8 mouse cellular contexts compared by ENCODE assay signal in the genomic region with DNA sequence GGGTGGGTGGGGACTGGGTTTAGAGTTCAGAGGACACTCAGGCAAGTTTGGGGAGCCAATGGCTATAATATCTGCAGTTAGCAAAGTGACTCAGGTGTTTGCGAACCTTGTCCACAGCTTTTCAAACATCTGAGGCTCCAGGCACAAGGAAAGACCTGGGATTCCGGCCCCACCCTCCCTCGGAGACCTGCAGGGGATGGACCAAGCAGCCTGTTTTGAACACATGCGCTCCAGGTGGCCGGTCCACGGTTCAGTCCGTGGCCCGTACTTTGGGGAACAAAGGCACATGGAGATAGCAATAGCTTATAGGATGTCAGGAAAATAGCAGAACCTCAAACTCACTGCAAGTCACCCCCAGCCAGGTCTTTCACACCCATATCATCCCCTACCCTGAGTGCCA. TPM values are rescaled to one million over a fixed set of nuclear protein-coding genes. Genes with fewer than 3 reads are reported as not detected.
DNase-seq lines count a peak whose midpoint lies in the region; ATAC-seq lines count a peak whose summit lies in the region.

No protein-coding gene starts in this region.

- peaks cover 21% of the 10 kb centered on the region for H3K36me3 ChIP-seq in heart, embryonic 15.5 days
- H3K36me3 ChIP-seq in hindbrain, embryonic 12.5 days, result peaks cover 22% of the 10 kb centered on the region
- no peaks in the 10 kb centered on the region; the same call in 1 of the 2 replicates for H3K36me3 ChIP-seq in liver, embryonic 16.5 days (ENCODE audit: control insufficient read depth, insufficient read depth)

- peaks cover 19% of the 10 kb centered on the region for H3K4me1 ChIP-seq in heart, embryonic 15.5 days (replicated peaks)
- peaks cover 21% of the 10 kb centered on the region for H3K4me1 ChIP-seq in hindbrain, embryonic 12.5 days
- H3K4me1 ChIP-seq in liver, embryonic 16.5 days (ENCODE audit: control insufficient read depth, low read depth, low read length), result peaks cover 15% of the 10 kb centered on the region

- H3K27me3 ChIP-seq in heart, embryonic 15.5 days, result no peaks in the 10 kb centered on the region
- no peaks in the 10 kb centered on the region for H3K27me3 ChIP-seq in hindbrain, embryonic 12.5 days
- H3K27me3 ChIP-seq in liver, embryonic 16.5 days (ENCODE audit: control insufficient read depth, insufficient read depth, low read depth, low read length), result no peaks in the 10 kb centered on the region

- H3K9ac ChIP-seq in heart, embryonic 15.5 days, result peak overlapping the region; percentile 97
- peak overlapping the region; percentile 82 for H3K9ac ChIP-seq in hindbrain, embryonic 12.5 days
- peak overlapping the region; percentile 75 for H3K9ac ChIP-seq in liver, embryonic 16.5 days (ENCODE audit: low read depth, low read length)

- no peak for DNase-seq in heart, adult 11 months
- peak; percentile 22 for DNase-seq in NIH3T3 (ENCODE audit: low read depth)
- no peak for DNase-seq in Muller cell, postnatal 12 days (ENCODE audit: inconsistent ontology term)
- no peak for DNase-seq in right cerebral cortex, postnatal 14 days
- no peak for DNase-seq in adrenal gland, postnatal 36 days

- peak overlapping the region; percentile 93 for H3K4me2 ChIP-seq in heart, embryonic 15.5 days
- H3K4me2 ChIP-seq in hindbrain, embryonic 12.5 days (replicated peaks), result peak overlapping the region; percentile 76
- peak overlapping the region; percentile 75 for H3K4me2 ChIP-seq in liver, embryonic 16.5 days (ENCODE audit: low read depth, low read length)

- peak overlapping the region; percentile 96 for H3K4me3 ChIP-seq in heart, embryonic 15.5 days
- peak overlapping the region; percentile 69 for H3K4me3 ChIP-seq in hindbrain, embryonic 12.5 days
- peak overlapping the region; percentile 76 for H3K4me3 ChIP-seq in liver, embryonic 16.5 days (ENCODE audit: low read depth, low read length)

- no peak overlapping the region for H3K27ac ChIP-seq in heart, embryonic 15.5 days
- no peak overlapping the region; the same call in 1 of the 2 replicates for H3K27ac ChIP-seq in hindbrain, embryonic 12.5 days
- H3K27ac ChIP-seq in liver, embryonic 16.5 days (ENCODE audit: low read length), result peak overlapping the region; percentile 70; the same call in 1 of the 2 replicates

- ATAC-seq in heart, embryonic 15.5 days (replicated peaks; ENCODE audit: insufficient number of reproducible peaks, insufficient read depth, low FRiP score, low read depth), result no peak
- no peak for ATAC-seq in hindbrain, embryonic 12.5 days (ENCODE audit: low FRiP score)
- no peak for ATAC-seq in liver, embryonic 16.5 days (ENCODE audit: low read depth)

- whole genome bisulfite sequencing in heart, embryonic 15.5 days, result 3% methylated on average over 8 of the region's 8 CpGs
- 12% methylated on average over 8 of the region's 8 CpGs for WGBS in hindbrain, embryonic 12.5 days
- 6% methylated on average over 8 of the region's 8 CpGs for WGBS in liver, embryonic 16.5 days (ENCODE audit: insufficient replicate concordance)

- no peaks in the 10 kb centered on the region for H3K9me3 ChIP-seq in heart, embryonic 15.5 days (replicated peaks)
- H3K9me3 ChIP-seq in hindbrain, embryonic 12.5 days (replicated peaks), result no peaks in the 10 kb centered on the region
- H3K9me3 ChIP-seq in liver, embryonic 16.5 days (replicated peaks; ENCODE audit: control insufficient read depth, low read length), result no peaks in the 10 kb centered on the region

RNA-seq across cellular contexts. Expression of a gene that starts 1.0 kb away (rescaled TPM):
- polyA plus RNA-seq in heart, embryonic 15.5 days (2015; fragmentation: Nextera tagmentation; extraction: Ambion mirVana), result 13.2 and 17.5 TPM in 2 replicates
- polyA plus RNA-seq in hindbrain, embryonic 12.5 days (2016; fragmentation: Nextera tagmentation; extraction: Ambion mirVana), result 37.7 and 39.0 TPM in 2 replicates
- 7.8 and 8.2 TPM in 2 replicates for polyA plus RNA-seq in liver, embryonic 16.5 days (2015; fragmentation: Nextera tagmentation; extraction: Ambion mirVana)
- total RNA-seq in adrenal gland, postnatal 36 days (2021), result 10 to 100 TPM; 16.9 to 18.4 TPM
